Mouse (Mus musculus): Measurements from ENCODE around the gene Enthd1.
"Not testable (repeated sequence)": the region's sequence is repeated elsewhere in the genome, so short reads cannot be mapped to it uniquely, and the experiment has no call there.

Gene Enthd1

DNA sequence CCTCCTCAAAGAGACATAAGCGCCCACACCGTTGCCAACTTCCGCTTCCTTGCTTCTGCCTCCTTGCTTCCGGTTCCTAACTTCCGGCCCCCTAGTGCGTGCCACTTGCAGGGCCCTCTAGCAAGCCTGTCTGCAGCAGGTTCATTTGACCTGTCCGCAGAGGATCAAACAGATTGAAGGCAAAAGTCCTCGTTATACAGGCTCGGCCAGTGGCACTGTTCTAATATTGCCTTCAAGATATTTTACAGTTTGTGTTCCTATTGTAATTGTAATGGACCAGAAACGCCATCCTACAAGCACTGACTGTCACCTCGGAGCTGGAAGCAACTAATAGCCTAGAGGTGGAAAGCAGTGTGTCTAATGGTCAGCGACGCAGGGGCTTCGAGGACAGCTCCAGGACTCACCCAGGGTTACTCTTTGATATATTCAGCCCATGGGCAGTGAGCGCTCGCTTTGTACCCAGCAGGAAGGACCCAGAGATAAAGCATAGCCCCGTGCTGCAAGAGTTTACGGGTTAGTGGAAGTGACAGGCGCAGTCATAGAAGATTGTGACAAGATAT is at the start of gene Enthd1:
Gene Enthd1 (minus strand): TSS at position 51 of the 560 bp plus-strand sequence.
- no peak for DNase-seq (ENCODE audit: low spot score)

- no peak for DNase-seq (ENCODE audit: low spot score)
These were observed 48.9 kb upstream of the Enthd1 start for GRCm38 (mm10) chr15:80613904-80614303.

DNA sequence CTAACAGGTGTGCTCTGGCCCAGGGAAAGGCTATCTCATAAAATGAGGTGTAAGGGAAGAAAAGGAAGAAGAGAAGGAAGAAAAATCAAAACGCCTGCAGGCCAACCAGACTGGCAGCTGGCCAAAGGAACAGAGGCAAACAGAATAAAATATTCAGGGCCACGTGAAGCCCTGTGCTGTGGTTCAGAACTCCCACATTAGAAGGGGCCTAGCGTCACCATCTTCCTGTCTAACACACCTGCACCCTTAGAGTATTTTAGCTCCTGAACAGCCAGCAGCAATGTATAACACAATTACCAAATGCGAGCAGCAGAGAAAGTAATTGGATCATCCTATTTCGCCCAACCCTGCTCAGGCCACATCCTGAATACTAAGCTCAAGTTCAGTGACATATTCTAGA is 46.5 kb upstream of the Enthd1 start:
- DNase-seq (ENCODE audit: low spot score) = no peak

GRCm38 (mm10) chr15:80610335-80610734 is 45.4 kb upstream of the Enthd1 start:
- DNase-seq (ENCODE audit: low spot score) = no peak

- DNase-seq (ENCODE audit: low spot score) = no peak
These were observed 43.0 kb upstream of the Enthd1 start for GRCm38 (mm10) chr15:80607970-80608369.

- no peak for DNase-seq (ENCODE audit: low spot score)
These were observed 39.1 kb upstream of the Enthd1 start for GRCm38 (mm10) chr15:80604026-80604425.

- DNase-seq (ENCODE audit: low spot score) = no peak
These were observed 37.5 kb upstream of the Enthd1 start for GRCm38 (mm10) chr15:80602487-80602886.

DNA sequence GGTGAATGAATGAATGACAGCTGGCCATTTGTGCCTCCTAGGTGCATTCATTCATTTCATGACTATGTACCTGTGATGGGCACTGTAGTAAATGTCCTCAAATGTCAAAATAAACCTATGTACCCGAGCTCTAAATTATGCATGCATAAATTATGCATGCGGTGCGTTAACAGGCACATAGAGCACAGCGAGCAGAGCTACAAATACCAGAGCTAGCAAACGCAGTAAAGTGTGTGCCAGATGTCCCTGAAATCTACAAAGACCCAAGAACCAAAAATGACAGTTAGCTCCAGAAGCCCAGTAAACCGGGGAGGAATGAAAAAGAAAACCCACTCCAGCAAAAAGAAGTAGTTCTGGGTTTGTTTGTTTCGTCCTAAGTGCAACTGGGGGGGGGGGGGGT is 36.5 kb upstream of the Enthd1 start:
- no peak for DNase-seq (ENCODE audit: low spot score)

DNA sequence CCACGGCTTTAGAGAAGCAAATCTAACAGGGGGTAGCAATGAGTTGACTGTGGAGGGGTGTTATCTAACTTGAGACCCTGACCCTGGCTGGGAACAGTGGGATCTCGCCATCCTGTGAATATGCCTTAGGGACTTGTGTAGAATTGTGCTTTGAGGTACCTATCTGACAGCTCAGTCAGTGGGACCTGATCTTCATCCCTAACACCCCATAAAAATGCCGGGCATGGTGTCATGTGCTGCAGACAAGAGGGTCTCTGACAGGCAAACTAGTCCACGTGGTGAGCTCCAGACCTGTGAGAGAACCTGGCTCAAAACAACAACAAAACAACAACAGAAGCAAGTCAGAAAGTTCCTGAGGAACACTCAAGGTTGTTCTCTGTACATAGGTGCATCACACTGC is 34.9 kb upstream of the Enthd1 start:
- DNase-seq (ENCODE audit: low spot score) = no peak

GRCm38 (mm10) chr15:80599213-80599750 is 34.3 kb upstream of the Enthd1 start:
- no peak for DNase-seq (ENCODE audit: low spot score)

- no peak for DNase-seq (ENCODE audit: low spot score)
These were observed 33.8 kb upstream of the Enthd1 start for GRCm38 (mm10) chr15:80598750-80599149.

DNA sequence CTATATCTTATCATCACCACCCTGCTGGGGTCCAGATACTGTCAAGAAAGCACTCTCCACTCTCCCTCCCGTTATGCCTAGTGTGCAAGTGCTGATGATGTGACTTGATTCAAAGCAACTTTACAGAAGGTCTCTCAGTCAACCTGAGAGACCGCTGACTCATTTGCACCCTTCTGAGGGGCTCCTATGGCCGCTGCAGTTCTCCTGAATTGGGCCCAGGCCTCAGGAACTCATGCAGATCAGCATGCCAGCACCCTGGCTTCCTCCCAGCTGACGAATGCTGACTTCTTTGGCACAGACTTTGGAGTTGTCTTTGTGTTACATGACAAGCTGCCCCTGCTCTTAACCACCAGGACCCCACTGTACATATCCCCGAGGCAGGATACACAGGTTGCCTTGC is 28.9 kb upstream of the Enthd1 start:
- DNase-seq (ENCODE audit: low spot score) = no peak

- no peak for DNase-seq (ENCODE audit: low spot score)
These were observed 27.8 kb upstream of the Enthd1 start for GRCm38 (mm10) chr15:80592737-80593136.

- DNase-seq (ENCODE audit: low spot score) = no peak
These were observed 25.7 kb upstream of the Enthd1 start for GRCm38 (mm10) chr15:80590641-80591040.

DNA sequence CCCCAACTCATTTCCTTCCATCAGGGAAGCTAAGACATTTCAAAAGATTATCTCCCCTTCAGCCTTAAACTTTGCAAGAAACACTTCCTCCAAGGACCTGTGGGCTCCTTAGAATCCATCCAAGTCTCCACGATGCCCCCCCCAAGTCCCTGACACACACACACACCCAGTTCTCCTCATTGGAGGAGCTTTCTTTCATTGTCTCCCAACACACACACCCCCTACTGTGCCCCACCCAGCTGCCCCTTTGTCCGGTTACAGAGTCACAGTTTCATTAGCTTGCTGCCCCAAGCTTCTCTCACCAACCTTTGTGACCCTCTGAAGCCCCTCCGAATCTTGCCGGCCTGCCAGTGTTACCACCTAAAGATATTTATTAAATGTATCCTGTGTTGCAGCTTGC is 21.3 kb upstream of the Enthd1 start:
- DNase-seq (ENCODE audit: low spot score) = no peak

- DNase-seq (ENCODE audit: low spot score) = no peak
These were observed 17.9 kb upstream of the Enthd1 start for GRCm38 (mm10) chr15:80582581-80583495.

DNA sequence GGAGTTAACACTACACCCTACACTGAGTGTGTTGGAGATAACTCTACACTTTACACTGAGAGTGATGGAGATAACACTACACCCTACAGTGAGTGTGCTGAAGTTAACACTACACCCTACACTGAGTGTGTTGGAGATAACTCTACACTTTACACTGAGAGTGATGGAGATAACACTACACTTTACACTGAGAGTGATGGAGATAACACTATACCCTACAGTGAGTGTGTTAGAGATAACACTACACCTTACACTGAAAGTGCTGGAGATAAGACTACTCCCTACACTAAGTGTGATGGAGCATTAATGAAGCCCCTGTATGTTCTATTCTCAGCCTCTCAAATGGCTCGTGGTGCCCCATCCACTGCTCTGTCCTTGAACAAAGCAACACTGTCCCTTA is 15.6 kb upstream of the Enthd1 start:
- not testable (repeated sequence) for DNase-seq (ENCODE audit: low spot score)

DNA sequence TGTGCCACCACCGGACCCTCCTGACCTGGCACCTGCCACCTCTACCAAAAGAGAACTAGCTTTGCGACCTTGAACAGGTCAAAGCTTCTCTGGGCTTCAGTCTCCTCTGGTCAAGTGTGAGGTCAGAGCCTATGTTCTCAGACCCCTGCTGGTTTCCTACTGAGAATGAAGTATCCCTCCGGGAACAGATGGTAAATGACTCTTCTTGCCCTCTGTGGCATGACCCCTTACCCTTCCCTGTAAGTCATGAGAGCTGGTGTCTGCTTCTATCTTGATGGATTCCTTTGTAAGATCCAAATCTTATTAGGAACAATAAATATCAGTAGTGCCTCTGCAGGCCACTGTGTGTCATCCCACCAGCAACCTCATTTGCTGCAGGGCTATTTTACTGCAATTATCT is 14.2 kb upstream of the Enthd1 start:
- DNase-seq (ENCODE audit: low spot score) = no peak

DNA sequence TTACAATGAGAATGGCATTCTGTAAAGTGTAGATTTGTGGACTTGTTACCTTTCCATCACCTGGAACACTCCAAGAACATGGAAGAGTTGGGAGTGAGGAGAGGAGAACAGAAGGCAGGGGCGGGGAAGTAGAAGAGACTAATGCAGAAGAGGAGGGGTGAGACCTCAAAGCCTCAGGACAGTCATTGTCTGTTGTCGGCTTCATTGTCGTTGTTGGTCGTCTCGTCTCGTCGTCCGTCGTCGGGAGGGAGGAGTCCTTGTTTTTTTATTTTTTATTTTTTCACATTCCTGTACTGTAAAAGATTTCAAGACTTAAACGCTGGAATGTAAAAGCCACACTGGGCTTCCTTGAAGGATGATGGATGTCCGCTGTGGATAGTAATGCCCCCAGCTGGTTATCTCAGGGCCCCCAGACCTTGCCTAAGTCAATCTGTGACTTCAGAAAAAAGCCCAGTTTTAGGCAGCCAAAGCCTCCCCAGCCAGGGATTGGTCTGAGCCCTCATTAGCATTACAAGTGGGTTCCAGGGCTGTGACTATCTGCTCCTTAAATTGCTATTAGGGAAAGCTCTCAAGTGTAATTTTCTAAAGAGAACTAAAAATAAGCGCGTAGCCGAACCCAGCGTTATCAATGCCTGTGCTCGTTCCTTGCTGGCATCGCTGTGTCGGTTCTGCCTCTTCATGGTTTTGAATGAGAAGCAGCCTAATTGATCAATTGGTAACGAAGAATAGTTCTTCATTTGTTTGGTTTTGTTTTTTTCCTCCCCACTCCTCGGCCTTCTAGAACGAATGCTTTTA is 12.4 kb upstream of the Enthd1 start:
- DNase-seq (ENCODE audit: low spot score) = no peak

- DNase-seq (ENCODE audit: low spot score) = no peak
These were observed 11.5 kb upstream of the Enthd1 start for GRCm38 (mm10) chr15:80576415-80576994.

DNA sequence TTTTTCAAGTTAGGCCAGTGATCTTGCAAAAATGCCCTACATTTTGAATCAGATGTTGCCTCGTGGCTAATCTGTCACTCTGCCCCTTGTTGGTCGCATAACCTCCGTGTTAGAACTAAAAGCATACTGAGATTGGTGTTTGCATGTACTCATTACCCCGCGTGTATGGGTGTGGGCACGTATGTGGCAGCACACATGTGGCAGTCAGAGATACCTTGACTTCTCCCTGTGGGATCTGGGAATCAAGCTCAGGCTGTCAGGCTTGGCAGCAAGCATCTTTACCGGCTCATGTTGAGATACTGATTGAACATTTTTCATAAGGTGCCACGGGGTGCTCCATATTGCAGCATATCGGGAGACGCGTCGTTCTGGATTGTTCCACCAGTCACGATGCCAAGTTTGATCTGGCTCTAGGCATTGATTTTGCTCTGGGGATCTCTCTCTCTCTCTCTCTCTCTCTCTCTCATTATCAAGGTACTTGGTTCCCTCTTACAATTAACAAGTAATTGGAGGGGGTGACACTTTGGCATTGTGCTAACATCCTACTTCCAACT is 10.9 kb upstream of the Enthd1 start:
- DNase-seq (ENCODE audit: low spot score) = no peak
